Mouse (Mus musculus) myocyte (in vitro differentiated cells): ENCODE measurements around the gene Serpina5. TPM values are rescaled to one million over a fixed set of nuclear protein-coding genes. Genes with fewer than 3 reads are reported as not detected.

Source experiments
- H3K27me3 ChIP-seq: one replicate; pipeline ENCODE4 v1.6.1; 2011; ENCODE audit not compliant: control insufficient read depth, insufficient read depth, insufficient read length
- H3K36me3 ChIP-seq: one replicate; pipeline ENCODE4 v1.6.1; 2011; ENCODE audit not compliant: control insufficient read depth, insufficient read depth
- H3K4me2 ChIP-seq: one replicate; pipeline ENCODE4 v1.6.1; 2011; ENCODE audit warnings: low read depth, control low read depth
- H3K4me3 ChIP-seq: one replicate; pipeline ENCODE4 v1.5.1; 2011; ENCODE audit warnings: mild to moderate bottlenecking, control low read depth, moderate library complexity
- H3K79me2 ChIP-seq: one replicate; pipeline ENCODE4 v1.6.1; 2011; ENCODE audit not compliant: control insufficient read depth, insufficient read depth
- H3ac ChIP-seq: one replicate; pipeline ENCODE4 v1.6.1; 2011; ENCODE audit not compliant: control insufficient read depth, insufficient read length
- CEBPB ChIP-seq: IDR thresholded peaks from 2 replicates; pipeline ENCODE4 v1.6.1; 2011; ENCODE audit warnings: mild to moderate bottlenecking, moderate library complexity; ENCODE audit not compliant: poor library complexity, insufficient read depth, severe bottlenecking
- E2F4 ChIP-seq: IDR thresholded peaks from one replicate; pipeline ENCODE4 v1.6.1; 2011; ENCODE audit warnings: mild to moderate bottlenecking, control low read depth, moderate library complexity; ENCODE audit not compliant: insufficient read depth
- MAX ChIP-seq: IDR thresholded peaks from one replicate; pipeline ENCODE4 v1.6.1; 2011; ENCODE audit warnings: low read depth, mild to moderate bottlenecking, control low read depth
- MYOD1 ChIP-seq, 3 experiments: IDR thresholded peaks; one replicate each; pipeline ENCODE4 v1.6.1; 2011; ENCODE audit warnings: control low read depth in 2 of 3, low read depth in 2 of 3, mild to moderate bottlenecking in 2 of 3, moderate library complexity in 1 of 3; ENCODE audit not compliant: insufficient read length in 2 of 3, control insufficient read depth in 1 of 3
- MYOG ChIP-seq, 3 experiments: IDR thresholded peaks; one replicate each; pipeline ENCODE4 v1.6.1; 2011; ENCODE audit warnings: control low read depth in 2 of 3, low read depth in 2 of 3, mild to moderate bottlenecking in 2 of 3; ENCODE audit not compliant: insufficient read length in 2 of 3, control insufficient read depth in 1 of 3, insufficient read depth in 1 of 3
- POLR2A ChIP-seq: IDR thresholded peaks from one replicate; pipeline ENCODE4 v1.6.1; 2011; ENCODE audit warnings: low read depth, mild to moderate bottlenecking, control low read depth, moderate library complexity; ENCODE audit not compliant: insufficient read length
- POLR2AphosphoS2 ChIP-seq: IDR thresholded peaks from one replicate; pipeline ENCODE4 v1.6.1; 2011; ENCODE audit warnings: low read depth, control low read depth; ENCODE audit not compliant: insufficient read length
- REST ChIP-seq: IDR thresholded peaks from one replicate; pipeline ENCODE4 v1.6.1; 2011; ENCODE audit warnings: mild to moderate bottlenecking, control low read depth, moderate library complexity; ENCODE audit not compliant: insufficient read depth, insufficient read length
- SRF ChIP-seq: IDR thresholded peaks from one replicate; pipeline ENCODE4 v1.6.1; 2011; ENCODE audit warnings: low read depth; ENCODE audit not compliant: control insufficient read depth, insufficient read length
- TCF12 ChIP-seq: IDR thresholded peaks from one replicate; pipeline ENCODE4 v1.6.1; 2011; ENCODE audit warnings: mild to moderate bottlenecking, control low read depth; ENCODE audit not compliant: poor library complexity, insufficient read depth, severe bottlenecking
- TCF3 ChIP-seq: IDR thresholded peaks from one replicate; pipeline ENCODE4 v1.6.1; 2011; ENCODE audit warnings: low read depth, control low read depth; ENCODE audit not compliant: insufficient read length
- USF1 ChIP-seq: IDR thresholded peaks from one replicate; pipeline ENCODE4 v1.6.1; 2011; ENCODE audit warnings: low read depth, mild to moderate bottlenecking, control low read depth, moderate library complexity
- polyA plus RNA-seq: library from polyadenylated mRNA; unstranded; fragments of >200 nt; fragmentation: generic; extraction: Trizol; gene quantifications from one replicate; pipeline ENCODE4 v1.2.1, GENCODE M21; 2012; ENCODE audit warnings: missing spikeins

The Serpina5 gene
- polyA plus RNA-seq, 1 experiment: not detected

DNA sequence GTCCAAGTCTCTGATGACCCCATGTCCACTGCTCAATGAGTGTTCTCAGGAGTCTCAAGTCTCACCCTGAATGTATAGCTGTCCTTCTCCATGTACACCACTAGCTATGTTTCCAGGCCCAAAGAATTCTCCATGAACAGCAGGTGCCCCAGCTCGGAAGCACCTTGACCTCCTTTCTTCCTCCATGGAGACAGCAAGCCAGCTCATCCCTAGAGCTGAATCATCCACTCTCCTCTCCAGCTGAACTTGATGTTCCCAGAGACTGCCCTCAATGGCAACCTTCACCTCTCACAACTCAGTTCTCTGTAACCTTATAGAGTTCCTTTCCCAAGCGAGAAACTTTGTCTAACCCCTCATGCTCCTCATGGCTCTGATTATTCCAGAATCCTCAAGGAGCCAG, 44.7 kb downstream of the Serpina5 start:
- no peak overlapping the region for H3ac ChIP-seq
- TF ChIP-seq USF1 (no peak), MYOD1 (IDR thresholded peaks at IDR 0.05; ENCODE audit: control insufficient read depth in 1 of 3, insufficient read length in 2 of 3, low read depth in 2 of 3) (no peak), E2F4 (no peak), MAX (no peak), POLR2AphosphoS2 (no peak), MYOG (IDR thresholded peaks at IDR 0.05; ENCODE audit: control insufficient read depth in 1 of 3, insufficient read depth in 1 of 3, insufficient read length in 2 of 3, low read depth in 2 of 3) (no peak), REST (no peak), SRF (no peak), TCF12 (no peak)
- H3K27me3 ChIP-seq: no peaks in the 10 kb centered on the region
- H3K36me3 ChIP-seq: no peaks in the 10 kb centered on the region
- no peak overlapping the region for H3K4me3 ChIP-seq
- H3K79me2 ChIP-seq: no peaks in the 10 kb centered on the region
- H3K4me2 ChIP-seq: no peak overlapping the region

DNA sequence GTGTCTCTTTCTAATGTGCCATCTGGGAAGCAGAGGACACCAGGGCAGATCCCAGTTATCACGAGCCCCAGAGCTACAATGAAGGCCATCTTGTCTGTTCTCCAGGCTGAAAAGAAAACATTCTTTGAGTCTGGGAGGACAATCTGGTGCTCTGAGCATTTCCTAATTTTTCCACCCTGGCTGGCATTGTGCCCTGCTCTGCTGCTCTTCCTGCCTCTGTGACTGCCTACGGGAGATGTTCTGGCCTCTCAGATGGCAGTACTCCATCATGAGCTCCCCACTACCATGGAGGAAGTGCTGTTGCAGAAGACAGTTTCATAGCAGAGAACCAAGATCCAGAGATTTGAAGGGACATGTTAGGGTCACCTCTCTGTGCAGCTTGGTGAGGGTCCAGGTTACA, 51.1 kb downstream of the Serpina5 start:
- Histone ChIP-seq H3K4me2 (no peak overlapping the region), H3K79me2 (no peaks in the 10 kb centered on the region), H3K36me3 (no peaks in the 10 kb centered on the region), H3K27me3 (no peaks in the 10 kb centered on the region), H3ac (no peak overlapping the region), H3K4me3 (no peak overlapping the region)
- TF ChIP-seq E2F4: no peak
- TF ChIP-seq TCF12: no peak
- TF ChIP-seq POLR2A: no peak
- TF ChIP-seq TCF3: no peak
- no peak for TF ChIP-seq MAX
- no peak for TF ChIP-seq REST
- no peak for TF ChIP-seq CEBPB
- no peak for TF ChIP-seq SRF
- no peak for TF ChIP-seq MYOG (IDR thresholded peaks at IDR 0.05; ENCODE audit: control insufficient read depth in 1 of 3, insufficient read depth in 1 of 3, insufficient read length in 2 of 3, low read depth in 2 of 3)
- TF ChIP-seq MYOD1 (IDR thresholded peaks at IDR 0.05; ENCODE audit: control insufficient read depth in 1 of 3, insufficient read length in 2 of 3, low read depth in 2 of 3): no peak
- TF ChIP-seq POLR2AphosphoS2: no peak
- TF ChIP-seq USF1: no peak

DNA sequence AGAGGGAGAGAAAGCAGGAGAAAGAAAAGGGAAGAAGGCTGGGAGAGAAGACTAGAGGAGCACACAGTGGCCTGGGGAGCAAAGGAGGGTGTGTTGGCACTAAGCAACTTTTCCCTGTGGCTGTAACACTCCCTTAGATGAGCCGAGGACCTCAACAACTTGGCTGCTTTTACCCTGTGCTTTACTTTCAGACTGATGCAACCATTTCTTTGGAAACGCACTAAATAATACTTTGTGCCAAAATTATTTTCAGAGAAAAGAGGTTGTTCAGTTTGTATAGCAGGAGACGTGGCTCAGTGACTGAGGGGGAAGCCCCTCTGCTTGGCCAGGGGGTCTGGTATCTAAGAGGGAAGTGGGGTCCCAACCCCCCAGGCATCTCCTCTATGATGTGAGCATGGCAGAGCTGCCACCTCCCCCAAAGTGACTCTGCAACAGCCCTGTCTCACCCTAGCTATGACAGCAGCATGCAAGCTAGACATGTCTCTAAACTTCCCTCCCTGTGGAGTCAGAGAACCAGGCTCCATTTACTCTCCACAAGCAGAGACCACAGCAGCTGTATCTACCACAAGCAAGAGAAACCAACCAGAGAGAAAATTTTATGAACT, 52.2 kb downstream of the Serpina5 start:
- Histone ChIP-seq H3ac (no peak overlapping the region), H3K36me3 (no peaks in the 10 kb centered on the region), H3K79me2 (no peaks in the 10 kb centered on the region), H3K4me2 (no peak overlapping the region), H3K27me3 (no peaks in the 10 kb centered on the region), H3K4me3 (no peak overlapping the region)
- no peak for TF ChIP-seq MYOG (IDR thresholded peaks at IDR 0.05; ENCODE audit: control insufficient read depth in 1 of 3, insufficient read depth in 1 of 3, insufficient read length in 2 of 3, low read depth in 2 of 3)
- TF ChIP-seq TCF12: no peak
- no peak for TF ChIP-seq E2F4
- no peak for TF ChIP-seq CEBPB
- TF ChIP-seq MYOD1 (IDR thresholded peaks at IDR 0.05; ENCODE audit: control insufficient read depth in 1 of 3, insufficient read length in 2 of 3, low read depth in 2 of 3): no peak
- no peak for TF ChIP-seq MAX
- no peak for TF ChIP-seq POLR2A
- TF ChIP-seq POLR2AphosphoS2: no peak
- no peak for TF ChIP-seq SRF
- no peak for TF ChIP-seq USF1
- no peak for TF ChIP-seq TCF3
- no peak for TF ChIP-seq REST

- no peaks in the 10 kb centered on the region for H3K36me3 ChIP-seq
- H3ac ChIP-seq: no peak within 1 kb of the TSS
- H3K27me3 ChIP-seq: no peaks in the 10 kb centered on the region
- no peak within 1 kb of the TSS for H3K4me3 ChIP-seq
- TF ChIP-seq USF1 (no peak), E2F4 (no peak)
- H3K4me2 ChIP-seq: no peak within 1 kb of the TSS
- H3K79me2 ChIP-seq: no peaks in the 10 kb centered on the region
Measured at GRCm38 (mm10) chr12:104153656-104154055, 52.7 kb downstream of the Serpina5 start, which contains the start of gene Serpina3c. Gene Serpina3c (minus strand): TSS chr12:104153870.

Other genes starting within 250 kb of the Serpina5 start
- not detected for gene Serpina1a, start 237.6 kb upstream of the Serpina5 start, polyA plus RNA-seq
- not detected for gene Serpina1c, start 196.2 kb upstream of the Serpina5 start, polyA plus RNA-seq
- gene Serpina1e, start 142.1 kb upstream of the Serpina5 start, polyA plus RNA-seq: 0.53 TPM
- 0.10 TPM for gene Serpina11, start 111.2 kb upstream of the Serpina5 start, polyA plus RNA-seq
- gene Serpina9, start 87.4 kb upstream of the Serpina5 start, polyA plus RNA-seq: 0.14 TPM
- gene Serpina12, start 56.7 kb upstream of the Serpina5 start, polyA plus RNA-seq: 0.16 TPM
- not detected for gene Serpina3a, start 11.6 kb downstream of the Serpina5 start, polyA plus RNA-seq
- gene Serpina3b, start 26.9 kb downstream of the Serpina5 start, polyA plus RNA-seq: not detected
- not detected for gene Serpina3c, start 52.8 kb downstream of the Serpina5 start, polyA plus RNA-seq
- gene Serpina3f, start 113.4 kb downstream of the Serpina5 start, polyA plus RNA-seq: not detected
- gene Serpina3g, start 135.1 kb downstream of the Serpina5 start, polyA plus RNA-seq: 0.05 TPM
- not detected for gene Serpina3i, start 162.0 kb downstream of the Serpina5 start, polyA plus RNA-seq
- gene Serpina3j, start 213.4 kb downstream of the Serpina5 start, polyA plus RNA-seq: not detected
- gene Serpina3k, start 237.4 kb downstream of the Serpina5 start, polyA plus RNA-seq: not detected
- gene Serpina3m, start 237.4 kb downstream of the Serpina5 start, polyA plus RNA-seq: not detected